Mouse (Mus musculus): ENCODE data around the gene Gm10309.

DNA sequence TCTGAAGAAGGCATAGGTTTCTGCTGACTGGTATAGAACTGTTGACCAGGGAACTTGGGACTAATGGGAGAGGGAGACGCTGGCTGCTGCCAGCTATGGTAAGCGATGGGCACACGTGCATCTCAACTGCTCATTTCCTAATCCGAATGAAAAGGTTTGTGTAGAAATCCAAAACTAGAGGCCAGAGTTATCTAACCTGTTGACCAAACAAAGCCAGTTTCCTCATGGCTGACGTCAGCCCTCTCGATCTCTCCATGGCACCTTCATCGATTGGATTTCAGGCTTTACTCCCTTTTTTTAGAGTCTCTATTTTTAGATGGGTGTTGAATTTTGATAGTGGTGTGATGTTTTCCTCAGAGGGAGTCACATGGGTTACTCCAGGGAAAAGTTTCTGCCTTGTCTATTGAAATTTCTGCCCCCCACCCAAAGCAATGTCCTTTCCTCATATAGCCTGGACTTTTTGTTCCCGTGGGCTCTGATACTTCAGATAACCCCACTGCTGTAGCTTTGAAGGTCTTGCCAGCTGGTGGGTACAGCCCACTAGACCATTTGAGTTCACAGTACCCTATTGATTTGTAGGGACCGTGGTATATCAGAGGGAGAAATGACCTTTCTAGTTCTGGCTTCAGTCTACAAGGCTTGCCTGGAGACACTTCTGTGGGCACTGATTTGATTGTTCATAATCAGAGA is 1.7 kb downstream of the Gm10309 start:
- TF ChIP-seq POLR2A (IDR thresholded peaks at IDR 0.05; ENCODE audit: insufficient read depth, low read length) (no peak), CTCF (IDR thresholded peaks at IDR 0.05; ENCODE audit: low read depth, low read length) (no peak)

Measured in ES-Bruce4 (cell line).